Comparison of ENCODE assay signal across 9 mouse cellular contexts in the genomic region with DNA sequence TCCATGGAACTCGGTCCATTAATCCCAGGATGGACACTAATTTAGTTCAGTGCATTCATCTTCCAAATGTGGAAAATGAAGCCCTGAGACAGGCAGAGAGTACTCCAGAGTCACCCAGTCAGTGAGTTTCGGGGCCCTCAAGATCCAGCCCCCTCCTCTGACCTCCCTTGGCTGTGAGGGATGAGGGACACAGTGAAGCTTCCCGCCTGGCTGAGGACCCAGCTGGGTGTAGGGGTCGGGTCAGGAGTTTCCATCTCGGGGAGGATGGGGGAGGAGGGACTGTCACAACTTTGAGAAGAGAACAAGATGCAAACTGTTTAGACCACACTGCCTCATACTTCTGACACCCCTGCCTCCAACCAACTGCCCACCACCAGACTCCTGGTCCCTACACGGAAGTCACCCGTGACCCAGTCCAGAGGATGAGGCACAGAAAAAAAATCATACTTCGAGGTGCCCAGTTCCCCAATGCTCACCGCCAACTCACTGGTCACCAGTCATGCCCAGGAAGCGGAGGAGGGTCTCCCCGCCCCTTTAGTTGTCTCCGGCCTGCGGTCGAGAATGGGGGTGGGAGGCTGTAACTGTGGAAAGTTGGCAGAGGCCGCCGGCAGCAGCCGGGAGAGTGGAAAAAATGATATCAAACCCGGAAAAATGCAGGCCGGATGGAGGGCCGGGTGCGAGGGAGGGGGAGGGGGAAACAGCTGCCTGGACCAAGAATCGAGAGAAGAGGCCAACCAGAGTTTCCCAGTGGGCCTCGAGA. TPM values are rescaled to one million over a fixed set of nuclear protein-coding genes. Genes with fewer than 3 reads are reported as not detected.
DNase-seq lines count a peak whose midpoint lies in the region; ATAC-seq and TF ChIP-seq lines count a peak whose summit lies in the region.
"Had no signal": no experiment of that assay in that cellular context is flagged by ENCODE, and none has a peak within 500 bp of the region (broad histone marks: within the 10 kb centered on the region; RNA-seq: fewer than 3 reads in every experiment).

No protein-coding gene starts in this region.

- H3K9ac ChIP-seq in lung, postnatal 0 days (replicated peaks; ENCODE audit: low read depth) = no peak overlapping the region
- no peak overlapping the region for H3K9ac ChIP-seq in hindbrain, embryonic 11.5 days (ENCODE audit: low read depth, low read length)
- H3K9ac ChIP-seq: hindbrain, embryonic 15.5 days had no signal

- 38% methylated on average over 23 of the region's 23 CpGs for WGBS in lung, postnatal 0 days
- 73% methylated on average over 23 of the region's 23 CpGs for WGBS in hindbrain, embryonic 11.5 days

- H3K36me3 ChIP-seq in lung, postnatal 0 days (ENCODE audit: insufficient read depth, low read length) = 0 out of 2 replicates have a peak, but pooled peaks cover 3% of the 10 kb centered on the region
- H3K36me3 ChIP-seq in hindbrain, embryonic 11.5 days (ENCODE audit: control insufficient read depth, insufficient read depth, low read length) = no peaks in the 10 kb centered on the region
- H3K36me3 ChIP-seq: hindbrain, embryonic 15.5 days had no signal

- ATAC-seq in lung, postnatal 0 days = peak; percentile 90
- no peak for ATAC-seq in hindbrain, embryonic 11.5 days (ENCODE audit: low FRiP score)

- peak overlapping the region; percentile 88 for H3K27ac ChIP-seq in lung, postnatal 0 days (ENCODE audit: low read length)
- no peak overlapping the region for H3K27ac ChIP-seq in hindbrain, embryonic 11.5 days (ENCODE audit: low read depth, low read length)
- H3K27ac ChIP-seq: hindbrain, embryonic 15.5 days had no signal

- H3K27me3 ChIP-seq in lung, postnatal 0 days (replicated peaks; ENCODE audit: insufficient read depth, low read length) = no peaks in the 10 kb centered on the region
- no peaks in the 10 kb centered on the region for H3K27me3 ChIP-seq in hindbrain, embryonic 11.5 days (ENCODE audit: control insufficient read depth, insufficient read depth, low read length)
- H3K27me3 ChIP-seq: hindbrain, embryonic 15.5 days had no signal

- no peak for TF ChIP-seq CTCF in lung, postnatal 0 days (IDR thresholded peaks at IDR 0.05)

- 0 out of 2 replicates have a peak overlapping the region, but pooled peaks have one; percentile 12 for H3K4me2 ChIP-seq in lung, postnatal 0 days (replicated peaks; ENCODE audit: low read depth, low read length)
- no peak overlapping the region for H3K4me2 ChIP-seq in hindbrain, embryonic 11.5 days (replicated peaks; ENCODE audit: low read depth, low read length)
- H3K4me2 ChIP-seq: hindbrain, embryonic 15.5 days had no signal

- H3K4me3 ChIP-seq in lung, postnatal 0 days (ENCODE audit: low read depth, low read length) = no peak overlapping the region
- no peak overlapping the region for H3K4me3 ChIP-seq in hindbrain, embryonic 11.5 days (ENCODE audit: low read depth, low read length)
- H3K4me3 ChIP-seq: hindbrain, embryonic 15.5 days had no signal

- DNase-seq in adrenal gland, postnatal 10 days = peak; percentile 57
- peak; percentile 75 to 85 for DNase-seq in gastrocnemius, postnatal 4 days (ENCODE audit: low spot score in 2 of 2)
- DNase-seq in kidney, adult 8-10 months = peak; percentile 59 to 68
- peak; percentile 92 for DNase-seq in lung, postnatal 0 days (ENCODE audit: low spot score)
- DNase-seq in embryo, embryonic 10 days (ENCODE audit: low spot score) = no peak
- no peak for DNase-seq in left cerebral cortex, adult 11 months (ENCODE audit: low spot score)
- no peak for DNase-seq in hindbrain, embryonic 11.5 days (ENCODE audit: low spot score)
- DNase-seq in c-Kit-positive CD71-positive TER-119-positive erythroid progenitor cells, embryonic 14.5 days (ENCODE audit: low spot score) = no peak

- no peak; the same call in none of the 2 replicates for TF ChIP-seq EP300 in lung, postnatal 0 days (IDR thresholded peaks at IDR 0.05)

- H3K9me3 ChIP-seq in lung, postnatal 0 days (ENCODE audit: low read length) = no peaks in the 10 kb centered on the region
- H3K9me3 ChIP-seq in hindbrain, embryonic 11.5 days (ENCODE audit: control insufficient read depth, low read length) = no peaks in the 10 kb centered on the region
- H3K9me3 ChIP-seq: hindbrain, embryonic 15.5 days had no signal

- H3K4me1 ChIP-seq in lung, postnatal 0 days (ENCODE audit: insufficient read depth, low read depth, low read length) = peaks cover 5% of the 10 kb centered on the region; the same call in 1 of the 2 replicates
- H3K4me1 ChIP-seq in hindbrain, embryonic 11.5 days (replicated peaks; ENCODE audit: control insufficient read depth, insufficient read depth, low read length) = peaks cover 2% of the 10 kb centered on the region; the same call in 1 of the 2 replicates

RNA-seq across cellular contexts. Expression of a gene that starts 9.7 kb away (rescaled TPM):
- total RNA-seq in adrenal gland, postnatal 10 days (2021) = 10 to 100 TPM in 1 of 2 experiments, 1 to 10 TPM in 1; 7.2 to 10.1 TPM
- total RNA-seq in gastrocnemius, postnatal 4 days (2021) = 10 to 100 TPM; 15.1 to 16.2 TPM
- 32.2 and 34.0 TPM in 2 replicates for polyA plus RNA-seq in lung, postnatal 0 days (2015; fragmentation: Nextera tagmentation; extraction: Ambion mirVana)
- 0.29 and 0.62 TPM in 2 replicates for polyA plus RNA-seq in hindbrain, embryonic 11.5 days (2014; fragmentation: Nextera tagmentation; extraction: Ambion mirVana)

RNA-seq across cellular contexts. Expression of a gene that starts 13.6 kb away (rescaled TPM):
- not detected for total RNA-seq in adrenal gland, postnatal 10 days (2021)
- total RNA-seq in gastrocnemius, postnatal 4 days (2021) = 1 to 10 TPM; 2.2 to 5.5 TPM
- polyA plus RNA-seq in lung, postnatal 0 days (2015; fragmentation: Nextera tagmentation; extraction: Ambion mirVana) = 3.0 and 4.9 TPM in 2 replicates
- not detected in 2 replicates for polyA plus RNA-seq in hindbrain, embryonic 11.5 days (2014; fragmentation: Nextera tagmentation; extraction: Ambion mirVana)
- polyA plus RNA-seq: hindbrain, embryonic 15.5 days had no signal

RNA-seq across cellular contexts. Expression of a gene that starts 32.3 kb away (rescaled TPM):
- total RNA-seq in adrenal gland, postnatal 10 days (2021) = under 1 TPM in 1 of 2 experiments, not detected in 1; 0.73 TPM
- total RNA-seq in gastrocnemius, postnatal 4 days (2021) = not detected
- not detected in 2 replicates for polyA plus RNA-seq in lung, postnatal 0 days (2015; fragmentation: Nextera tagmentation; extraction: Ambion mirVana)
- polyA plus RNA-seq in hindbrain, embryonic 11.5 days (2014; fragmentation: Nextera tagmentation; extraction: Ambion mirVana) = not detected in 2 replicates
- polyA plus RNA-seq: hindbrain, embryonic 15.5 days had no signal

RNA-seq across cellular contexts. Expression of a gene that starts 32.8 kb away (rescaled TPM):
- 100 to 1,000 TPM; 105 to 125 TPM for total RNA-seq in adrenal gland, postnatal 10 days (2021)
- 10 to 100 TPM; 84.8 to 88.2 TPM for total RNA-seq in gastrocnemius, postnatal 4 days (2021)
- 110 and 127 TPM in 2 replicates for polyA plus RNA-seq in lung, postnatal 0 days (2015; fragmentation: Nextera tagmentation; extraction: Ambion mirVana)
- 124 and 138 TPM in 2 replicates for polyA plus RNA-seq in hindbrain, embryonic 11.5 days (2014; fragmentation: Nextera tagmentation; extraction: Ambion mirVana)

RNA-seq across cellular contexts. Expression of a gene that starts 37.2 kb away (rescaled TPM):
- not detected for total RNA-seq in adrenal gland, postnatal 10 days (2021)
- not detected for total RNA-seq in gastrocnemius, postnatal 4 days (2021)
- polyA plus RNA-seq in lung, postnatal 0 days (2015; fragmentation: Nextera tagmentation; extraction: Ambion mirVana) = not detected in 2 replicates
- polyA plus RNA-seq in hindbrain, embryonic 11.5 days (2014; fragmentation: Nextera tagmentation; extraction: Ambion mirVana) = not detected in 2 replicates
- polyA plus RNA-seq: hindbrain, embryonic 15.5 days had no signal

Comparison
In these comparisons a context has a peak if more than half of its experiments do, and no peak if none do; other contexts are left out.
1. DNase-seq: peak in adrenal gland, postnatal 10 days (single experiment), gastrocnemius, postnatal 4 days (2 of 2), kidney, adult 8-10 months (2 of 2) and lung, postnatal 0 days (single experiment); none in embryo, embryonic 10 days (single experiment), left cerebral cortex, adult 11 months (single experiment), hindbrain, embryonic 11.5 days (single experiment) and c-Kit-positive CD71-positive TER-119-positive erythroid progenitor cells, embryonic 14.5 days (single experiment).